In genomic region chr9:58762086-58762485, GRCm38 (mm10) we compare ENCODE assay signal across 16 mouse cellular contexts. TPM values are rescaled to one million over a fixed set of nuclear protein-coding genes. Genes with fewer than 3 reads are reported as not detected.
"Had no signal": no experiment of that assay in that cellular context is flagged by ENCODE, and none has a peak within 500 bp of the region (broad histone marks: within the 10 kb centered on the region; RNA-seq: fewer than 3 reads in every experiment).

No protein-coding gene starts in this region.

- H3K27ac ChIP-seq: neural tube, embryonic 15.5 days; stomach, embryonic 15.5 days; stomach, postnatal 0 days had no signal

- H3K9me3 ChIP-seq: neural tube, embryonic 15.5 days; stomach, embryonic 15.5 days had no signal

- H3K36me3 ChIP-seq: neural tube, embryonic 15.5 days; stomach, embryonic 15.5 days had no signal

- H3K9ac ChIP-seq: neural tube, embryonic 15.5 days; stomach, embryonic 15.5 days had no signal

- DNase-seq: retina, postnatal 1 day; right cerebral cortex, adult 18-20 months; right cerebral cortex, postnatal 14 days; right cerebral cortex, postnatal 25 days; right cerebral cortex, postnatal 4 days; spleen, adult 18-20 months; thymus, adult 18-20 months; thymus, adult 2 months; thymus, postnatal 14 days; thymus, postnatal 25 days; thymus, postnatal 36 days; thymus, postnatal 4 days had no signal

- H3K4me1 ChIP-seq: neural tube, embryonic 15.5 days; stomach, embryonic 15.5 days had no signal

- H3K27me3 ChIP-seq: neural tube, embryonic 15.5 days; stomach, embryonic 15.5 days had no signal

- H3K4me3 ChIP-seq: neural tube, embryonic 15.5 days; stomach, embryonic 15.5 days had no signal

- H3K4me2 ChIP-seq: neural tube, embryonic 15.5 days; stomach, embryonic 15.5 days had no signal

RNA-seq across cellular contexts. Expression of gene Rec114, which starts 18.3 kb away (rescaled TPM):
- polyA plus RNA-seq: small intestine, adult 2 months; thymus, adult 2 months had no signal
